Mouse (Mus musculus) layer of hippocampus, adult 9-10 months (tissue): ENCODE results near the gene Ttc6.

ENCODE experiments used
- DNase-seq: peaks from one replicate; pipeline ENCODE4 v3.0.0; 2022; ENCODE audit warnings: low spot score

Ttc6 gene

GRCm38 (mm10) chr12:57563909-57564308, at the start of gene Ttc6:
Gene Ttc6, plus strand, starts transcription at chr12:57564113.
- DNase-seq, result no peak

- no peak for DNase-seq
These were observed 49.4 kb upstream of the Ttc6 start for GRCm38 (mm10) chr12:57514552-57514951.

DNA sequence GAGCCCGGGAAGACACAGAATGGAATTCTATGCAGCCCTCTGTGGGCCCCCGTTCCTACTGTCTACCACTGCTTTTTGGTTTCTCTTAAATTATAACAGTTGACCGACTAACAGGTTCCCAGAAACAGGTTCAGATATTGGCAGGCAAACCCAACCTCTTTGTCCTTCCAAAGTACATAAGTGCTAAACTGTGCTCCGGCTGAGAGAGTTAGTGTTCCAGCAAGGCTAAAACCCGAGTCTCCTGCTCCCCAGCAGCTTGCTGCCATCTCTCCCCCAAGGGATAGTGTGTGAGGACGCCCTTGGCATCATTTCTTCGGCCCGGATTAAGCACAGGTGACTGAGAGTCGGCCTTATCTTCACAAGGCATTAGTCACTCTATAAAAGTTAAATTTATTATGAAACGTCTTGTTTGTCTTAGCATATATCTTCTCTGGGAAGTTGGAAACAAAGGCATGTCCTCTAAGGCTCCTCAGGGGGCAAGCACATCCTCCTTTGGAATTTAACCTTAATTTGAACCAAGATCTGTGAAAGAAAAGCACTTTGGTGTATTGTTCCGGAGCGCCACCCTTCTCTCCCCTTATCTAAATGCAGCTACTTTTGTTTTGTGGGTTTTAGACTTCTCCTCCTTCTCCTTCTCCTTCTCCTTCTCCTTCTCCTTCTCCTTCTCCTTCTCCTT, 48.1 kb upstream of the Ttc6 start:
- no peak for DNase-seq

- DNase-seq, result no peak
These were observed 35.6 kb upstream of the Ttc6 start for GRCm38 (mm10) chr12:57528335-57528734.

- DNase-seq, result no peak
These were observed 33.4 kb upstream of the Ttc6 start for GRCm38 (mm10) chr12:57530474-57530873.

- DNase-seq, result no peak
These were observed 29.4 kb upstream of the Ttc6 start for GRCm38 (mm10) chr12:57534517-57534878.

- no peak for DNase-seq
These were observed 28.9 kb upstream of the Ttc6 start for GRCm38 (mm10) chr12:57534879-57535611.

GRCm38 (mm10) chr12:57536056-57536908, 27.6 kb upstream of the Ttc6 start:
- DNase-seq, result no peak

DNA sequence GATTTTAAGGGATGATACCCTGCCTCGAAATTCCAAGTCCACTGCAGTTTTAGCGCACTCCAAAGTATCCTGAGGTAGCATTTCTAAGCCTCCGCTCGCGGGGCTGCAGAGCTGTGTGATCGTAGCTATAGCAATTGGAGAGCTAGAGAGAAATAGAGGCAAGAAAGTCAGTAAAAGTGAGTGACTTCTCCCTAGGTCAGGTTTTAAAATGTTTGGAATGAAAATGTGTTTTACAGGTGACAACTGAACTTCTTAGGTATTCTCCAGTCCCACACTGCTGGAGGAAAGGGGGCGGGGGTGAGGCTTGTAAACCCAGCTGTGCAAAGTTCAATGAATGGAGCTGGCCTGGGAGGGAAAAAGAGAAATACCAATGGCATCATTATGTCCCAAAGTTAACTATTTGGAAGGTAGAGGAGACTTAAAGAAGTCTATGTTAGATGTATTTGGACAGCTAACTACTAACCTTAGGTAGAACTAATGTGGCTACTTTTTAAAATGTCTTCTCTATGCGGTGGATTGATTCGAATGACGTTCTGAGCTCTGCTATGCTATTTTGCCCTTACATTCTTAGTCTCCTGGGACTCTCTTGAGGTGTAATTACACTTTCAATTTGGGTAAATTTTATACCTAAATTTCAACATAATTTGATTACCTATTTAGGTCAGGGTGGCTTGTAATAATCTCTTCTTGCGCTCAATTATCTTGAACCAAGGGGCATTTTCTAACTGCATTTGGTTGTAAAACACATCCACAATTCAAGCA, 26.8 kb upstream of the Ttc6 start:
- no peak for DNase-seq

GRCm38 (mm10) chr12:57537791-57538587, 25.9 kb upstream of the Ttc6 start:
- DNase-seq, result no peak

DNA sequence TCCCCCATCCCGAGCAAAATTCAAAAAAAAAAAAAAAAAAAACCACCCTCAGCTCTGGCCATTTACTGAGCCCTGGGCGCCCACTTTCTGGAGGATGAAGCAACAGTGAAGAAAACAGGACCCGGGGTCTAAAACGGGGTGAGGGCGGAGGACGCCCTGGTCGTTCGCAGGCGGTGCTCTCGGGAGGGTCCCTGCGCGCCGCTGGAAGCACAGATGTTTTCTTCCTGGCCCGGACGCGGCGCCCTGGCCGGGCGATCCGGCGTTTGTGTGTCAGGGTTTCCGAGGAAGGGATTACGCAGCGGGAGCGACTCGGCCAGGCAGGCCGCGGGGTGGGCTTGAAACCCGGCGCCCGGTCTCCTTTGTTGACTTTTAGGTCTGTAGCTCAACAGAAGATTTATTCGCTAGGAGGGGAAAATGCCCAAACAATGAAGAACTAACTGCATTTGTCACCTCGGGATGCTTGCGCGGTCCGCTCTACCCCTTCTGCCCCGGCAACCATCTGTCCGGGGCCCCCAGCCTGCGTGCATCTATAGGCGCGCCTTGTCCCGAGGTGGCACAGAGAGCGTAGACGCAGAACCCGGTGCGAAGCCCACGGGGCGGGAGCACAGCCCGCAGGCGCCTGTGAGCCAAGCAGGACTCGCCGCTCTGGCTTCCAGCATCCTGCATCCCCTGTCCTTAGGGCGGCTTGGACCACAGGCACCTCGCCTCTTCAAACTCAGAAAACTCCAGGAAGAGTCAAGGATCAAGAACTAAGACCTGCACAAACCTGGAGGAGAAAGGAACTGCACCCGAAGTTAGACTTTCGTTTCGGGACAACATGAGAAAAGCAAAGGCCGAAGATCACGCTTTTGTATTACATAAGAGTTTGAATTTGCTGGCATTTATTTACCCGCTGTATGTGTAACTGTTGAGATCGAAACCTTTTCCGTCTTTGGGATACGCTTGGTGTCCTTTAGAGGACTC, 25.0 kb upstream of the Ttc6 start:
- DNase-seq, result no peak

DNA sequence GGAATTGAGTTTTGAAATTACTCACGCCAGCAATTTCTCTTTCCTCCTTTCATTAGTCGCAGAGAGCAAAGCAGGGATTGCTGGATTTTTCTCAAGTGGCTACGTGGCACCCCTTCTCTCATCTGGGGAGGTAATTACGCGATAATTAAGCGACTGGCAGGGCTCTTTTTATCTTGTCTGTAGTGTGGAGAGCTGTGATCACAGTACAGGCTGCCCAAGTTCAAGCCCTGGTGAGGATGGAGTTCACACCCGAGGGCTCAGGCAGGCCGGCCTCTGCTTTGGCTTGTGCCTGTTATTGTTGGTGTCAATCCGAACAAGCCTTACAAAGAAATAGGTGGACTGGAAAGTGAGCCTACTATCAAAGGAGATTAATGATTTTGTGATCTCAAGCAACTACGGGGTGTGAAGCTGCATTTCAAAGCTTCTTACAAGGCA, 24.3 kb upstream of the Ttc6 start:
- DNase-seq, result no peak

DNA sequence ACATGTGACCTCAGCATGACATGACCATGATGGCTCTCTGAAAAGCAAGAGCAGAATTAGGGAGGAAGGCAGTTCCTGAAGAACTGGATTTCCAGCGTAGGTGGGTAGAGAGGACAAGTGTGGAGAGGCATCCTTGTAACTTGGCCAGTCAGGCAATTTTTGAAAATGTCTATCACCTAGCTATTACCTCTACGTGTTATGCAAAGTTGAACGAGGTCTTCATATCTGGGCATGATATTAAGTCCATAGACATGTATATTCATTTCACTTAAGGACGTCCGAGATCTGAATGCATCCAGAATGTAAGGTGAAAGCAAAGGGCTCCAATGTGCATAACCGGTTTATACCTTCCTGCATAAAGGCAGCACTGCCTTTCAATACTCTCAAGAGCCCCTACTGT, 22.8 kb upstream of the Ttc6 start:
- no peak for DNase-seq

- DNase-seq, result no peak
These were observed 21.8 kb upstream of the Ttc6 start for GRCm38 (mm10) chr12:57541931-57542745.

DNA sequence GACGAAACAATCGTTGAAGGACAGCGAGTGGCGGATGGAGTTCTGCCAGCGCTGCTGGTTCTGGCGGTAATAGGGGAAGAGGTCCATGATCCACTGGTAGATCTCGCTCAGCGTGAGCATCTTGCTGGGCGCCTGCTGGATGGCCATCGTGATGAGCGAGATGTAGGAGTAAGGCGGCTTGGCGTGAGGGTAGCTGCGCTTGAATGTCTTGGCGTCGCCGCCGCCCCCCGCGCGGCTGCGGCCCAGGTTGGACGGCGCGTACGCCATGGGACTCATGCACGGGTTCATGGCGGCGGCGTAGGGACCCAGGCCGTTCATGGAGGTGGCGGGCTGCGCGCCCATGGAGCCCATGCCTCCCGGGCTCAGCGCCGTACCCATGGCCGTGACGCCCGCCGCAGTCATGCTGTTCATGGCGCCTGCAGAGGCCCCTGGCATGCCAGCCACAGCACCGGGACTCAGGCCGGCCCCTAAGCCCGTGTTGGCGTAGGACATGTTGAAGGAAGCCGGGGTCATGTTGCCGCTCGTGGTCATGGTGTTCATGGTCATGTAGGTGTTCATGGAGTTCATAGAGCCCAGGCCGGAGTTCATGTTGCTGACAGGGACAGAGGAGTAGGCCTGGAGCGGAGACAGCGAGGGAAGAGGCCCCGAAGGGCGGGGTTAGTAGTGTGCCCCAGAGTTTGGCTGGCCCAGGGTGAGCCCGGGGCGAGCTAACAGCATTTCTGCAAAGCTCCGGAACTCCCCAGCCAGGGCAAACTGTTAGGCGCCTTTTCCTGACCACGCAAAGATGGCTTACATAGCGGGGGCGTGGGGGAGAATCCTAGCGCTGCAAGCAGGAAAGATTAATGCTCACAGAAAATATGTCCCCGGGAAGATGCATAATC, 20.9 kb upstream of the Ttc6 start:
- DNase-seq, result no peak

DNA sequence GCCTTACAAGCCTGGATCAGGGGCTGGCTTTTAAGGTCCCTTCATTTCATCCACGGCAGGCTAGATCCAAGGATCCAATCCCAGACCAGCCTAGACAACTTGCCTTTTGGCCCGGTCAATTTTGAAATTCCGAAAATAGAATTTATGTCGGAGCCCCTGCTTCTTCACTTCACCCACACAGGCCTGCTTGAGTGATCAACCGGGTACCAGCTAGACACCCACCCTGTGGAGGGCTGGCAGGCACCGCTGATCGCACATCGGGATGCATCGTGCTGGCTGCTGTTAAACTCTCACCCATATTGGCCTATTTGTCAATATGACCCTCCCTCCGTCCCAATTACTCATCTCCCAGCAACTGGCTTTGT, 20.3 kb upstream of the Ttc6 start:
- no peak for DNase-seq

GRCm38 (mm10) chr12:57544641-57545370, 19.1 kb upstream of the Ttc6 start:
- DNase-seq, result no peak
